Mouse (Mus musculus) thymus, postnatal 10 days (tissue): ENCODE data around the gene Rnasel.
"Not testable (repeated sequence)": the region's sequence is repeated elsewhere in the genome, so short reads cannot be mapped to it uniquely, and the experiment has no call there.

ENCODE experiments used
- DNase-seq, 2 experiments: peaks; one replicate each; pipeline ENCODE4 v3.0.0; 2021; ENCODE audit warnings: low spot score in 2 of 2

Gene Rnasel

DNA sequence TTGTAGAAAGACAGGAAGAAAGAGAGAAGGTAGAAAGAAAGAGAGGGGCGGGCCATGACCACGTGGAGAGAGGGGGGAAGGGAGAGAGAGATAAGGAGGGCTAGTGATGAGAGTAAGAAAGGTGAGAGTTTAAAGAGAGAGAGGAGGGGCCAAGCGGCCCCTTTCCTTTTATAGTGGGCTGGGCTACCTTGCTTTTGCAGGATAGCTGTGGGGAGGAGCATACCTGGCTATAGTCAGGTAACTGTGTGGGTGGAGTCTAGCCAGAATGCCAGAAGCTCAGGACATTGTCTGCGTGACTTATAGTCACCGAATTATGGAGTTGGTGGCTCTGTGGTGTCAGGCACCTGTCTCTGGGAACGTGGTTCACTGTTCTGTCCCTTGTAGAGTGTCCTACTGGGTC lies 20.3 kb downstream of the Rnasel start:
- DNase-seq: not testable (repeated sequence)

DNA sequence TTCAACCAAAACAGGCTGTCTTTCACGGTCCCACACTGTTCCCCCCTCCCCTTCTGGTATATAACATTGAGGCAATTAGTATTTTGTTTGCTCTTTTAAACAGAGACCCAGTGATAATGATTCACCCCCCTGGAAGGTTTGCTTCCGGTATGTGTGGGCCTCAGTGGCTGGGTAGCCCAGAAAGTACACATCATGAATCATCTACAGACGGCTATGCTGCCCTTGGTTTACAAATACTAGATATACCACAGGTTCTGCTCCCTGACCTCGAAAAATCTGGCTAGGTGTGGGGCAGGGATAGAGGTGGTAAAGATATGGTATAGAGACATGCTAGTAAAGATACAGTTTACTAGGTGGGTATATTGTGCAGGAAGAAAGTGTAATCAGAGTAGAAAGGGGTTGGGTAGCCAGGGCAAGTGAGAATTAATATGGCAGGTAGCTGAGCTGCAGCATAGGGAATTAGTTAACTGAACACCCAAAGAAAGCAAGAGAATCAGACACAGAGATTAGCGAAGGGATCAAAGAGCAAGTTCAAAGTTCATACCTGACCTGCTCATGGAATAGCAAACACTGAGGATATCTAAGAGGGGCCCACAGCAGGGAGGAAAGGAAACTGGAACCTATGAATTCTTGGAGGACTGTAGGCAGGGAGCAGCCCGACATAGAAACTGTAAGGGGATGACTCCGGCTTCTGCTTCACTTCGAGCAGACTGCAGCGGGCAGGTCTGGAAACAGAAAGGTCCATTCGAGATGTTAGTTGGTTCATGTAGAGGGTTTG lies 21.0 kb downstream of the Rnasel start:
- no peak for DNase-seq

DNA sequence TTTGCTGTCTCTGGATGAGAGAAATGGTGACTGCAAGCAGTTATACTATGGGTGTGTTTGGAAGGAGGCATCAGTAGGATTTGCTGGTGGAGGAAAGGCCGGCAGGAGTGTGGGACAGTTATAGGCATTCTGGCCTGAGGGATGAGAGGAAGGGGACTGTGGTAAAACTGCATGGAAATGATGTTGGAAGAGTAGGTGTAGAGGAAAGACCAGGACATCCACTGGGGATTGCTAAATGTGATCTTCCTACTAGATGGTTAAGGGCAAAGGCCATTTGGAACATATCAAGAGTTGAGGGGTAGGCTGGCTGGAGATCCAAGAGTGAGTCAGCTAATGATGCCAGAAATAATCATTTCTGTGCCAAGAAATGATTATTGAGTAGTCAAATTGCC lies 21.5 kb downstream of the Rnasel start:
- no peak for DNase-seq

DNA sequence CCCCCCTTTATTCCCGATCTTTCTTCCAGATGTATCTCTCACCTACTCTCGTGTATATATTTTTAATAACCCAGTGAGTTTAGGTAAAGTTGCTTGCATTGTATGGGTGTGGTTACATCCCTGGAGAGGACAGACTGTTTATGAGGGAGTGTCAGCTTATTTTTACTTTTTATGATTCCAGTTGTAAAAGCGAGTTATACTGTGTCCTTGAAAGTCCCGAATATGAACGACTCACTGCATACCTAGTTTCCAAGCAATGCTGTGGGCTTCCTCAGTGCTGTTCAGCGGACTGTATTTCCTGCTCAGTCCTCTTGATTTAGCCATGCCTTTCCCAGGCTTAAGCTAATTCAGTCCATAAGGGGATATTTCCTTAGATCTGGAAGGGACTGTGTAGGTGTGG lies 25.9 kb downstream of the Rnasel start:
- DNase-seq: no peak

DNA sequence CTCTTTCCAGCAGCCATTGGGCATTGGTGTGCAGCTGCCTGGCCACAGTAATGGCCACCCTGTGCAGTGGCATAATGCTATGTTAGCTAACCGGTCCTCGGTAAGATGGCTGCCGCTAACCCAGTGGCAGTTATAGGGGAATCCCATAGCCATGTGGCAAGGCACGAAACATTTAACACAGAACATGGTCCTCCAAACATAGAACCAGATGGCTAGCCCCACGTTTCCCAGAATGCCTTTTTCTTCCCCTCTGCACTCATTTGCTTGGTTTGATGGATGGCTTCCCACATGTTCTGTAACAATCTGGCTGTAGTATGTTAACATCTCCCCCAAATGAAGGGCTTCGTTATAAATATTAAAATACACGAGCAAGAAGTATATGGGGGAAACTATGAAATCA lies 27.0 kb downstream of the Rnasel start:
- DNase-seq: no peak

DNA sequence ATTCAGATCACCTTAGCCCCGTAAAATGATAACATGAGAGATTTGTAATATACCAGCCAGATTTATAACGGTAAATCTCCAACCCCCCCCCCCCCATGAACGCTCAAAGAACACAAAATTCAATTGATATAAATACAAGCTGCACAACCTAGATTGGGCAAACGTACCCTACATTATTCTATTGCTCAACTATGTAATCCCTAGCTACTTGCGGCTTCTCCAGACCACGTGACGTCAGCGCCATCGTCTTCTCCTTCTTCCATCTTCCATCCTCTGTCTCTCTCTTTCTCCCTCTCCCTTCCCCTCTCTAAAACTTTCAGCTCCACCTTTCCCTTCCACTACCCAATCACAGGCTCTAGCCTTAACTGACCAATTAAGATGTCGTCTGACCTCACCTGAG lies 29.0 kb downstream of the Rnasel start:
- DNase-seq: no peak

DNA sequence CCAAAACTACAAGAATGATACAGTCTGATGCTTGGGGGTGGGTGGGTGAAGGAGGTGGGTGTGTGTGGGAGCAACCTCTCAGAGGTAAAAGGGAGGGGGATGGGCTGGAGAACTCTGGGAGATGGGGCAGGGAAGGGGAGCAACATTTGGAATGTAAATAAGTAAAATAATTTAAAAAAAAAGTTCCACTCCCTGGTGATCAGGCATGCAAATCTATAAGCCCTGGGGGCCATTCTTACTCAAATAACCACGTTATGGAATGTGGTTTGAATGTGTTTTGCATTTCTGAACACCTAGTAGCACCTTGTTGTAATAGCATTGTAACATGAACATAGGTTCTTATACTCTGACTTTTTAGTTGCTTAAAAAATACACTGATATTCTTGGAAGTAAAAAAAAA lies 34.1 kb downstream of the Rnasel start:
- DNase-seq: no peak

DNA sequence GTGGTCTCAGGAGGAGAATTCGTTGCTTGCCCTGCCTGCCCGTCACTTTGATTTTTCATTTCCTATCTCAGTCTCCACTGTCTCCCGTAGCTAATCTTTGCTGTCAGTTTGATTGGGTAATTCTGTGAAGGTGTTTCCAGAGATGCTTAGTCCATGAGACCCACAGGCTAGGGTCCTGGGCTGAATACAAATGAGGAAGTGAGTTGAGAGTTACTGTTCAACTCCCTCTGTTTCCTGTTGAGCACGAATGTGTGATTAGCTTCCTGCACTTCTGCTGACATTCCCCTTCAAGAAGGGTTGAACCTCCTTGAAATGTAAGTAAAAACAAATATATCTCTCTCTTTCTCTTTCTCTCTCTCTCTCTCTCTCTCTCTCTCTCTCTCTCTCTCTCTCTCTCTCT lies 36.4 kb downstream of the Rnasel start:
- DNase-seq: no peak

DNA sequence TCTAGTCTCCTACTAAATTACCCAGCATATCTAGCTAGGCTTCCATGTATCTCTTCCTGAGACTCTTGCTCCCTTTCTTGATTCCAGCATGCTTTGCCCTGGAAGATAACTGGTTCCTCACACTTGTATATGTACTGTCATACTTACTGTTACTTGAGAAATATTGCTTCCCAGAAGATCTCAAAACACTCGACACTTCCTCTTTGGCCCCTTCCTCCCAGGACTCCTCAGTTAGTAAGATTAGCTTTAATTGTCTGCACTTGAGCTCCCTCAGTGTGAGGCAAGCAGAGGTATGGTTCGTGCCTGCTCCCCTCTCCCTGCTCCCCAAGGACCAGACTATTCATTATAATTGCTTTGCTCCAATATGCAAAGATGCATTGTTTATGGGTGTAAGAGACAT lies 41.5 kb downstream of the Rnasel start:
- DNase-seq: no peak

DNA sequence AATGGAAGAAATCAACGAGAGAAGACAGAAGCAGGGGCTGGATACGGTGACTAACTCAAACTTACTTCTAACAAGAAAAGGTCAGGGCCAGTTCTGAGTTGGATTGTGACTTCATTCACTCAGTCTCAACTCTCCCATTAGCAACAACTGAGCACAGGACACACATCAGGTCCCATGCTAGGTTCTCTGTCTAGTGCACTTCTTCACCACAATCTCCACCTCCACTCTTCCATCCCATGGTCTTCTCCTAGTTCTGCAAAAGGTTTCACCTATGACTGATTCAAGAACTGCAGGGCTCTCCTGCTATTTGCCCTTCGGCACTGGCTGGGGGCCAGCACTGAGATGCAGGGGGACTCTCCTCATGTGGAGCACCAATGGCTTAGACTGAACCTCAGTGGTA lies 45.0 kb downstream of the Rnasel start:
- no peak for DNase-seq

DNA sequence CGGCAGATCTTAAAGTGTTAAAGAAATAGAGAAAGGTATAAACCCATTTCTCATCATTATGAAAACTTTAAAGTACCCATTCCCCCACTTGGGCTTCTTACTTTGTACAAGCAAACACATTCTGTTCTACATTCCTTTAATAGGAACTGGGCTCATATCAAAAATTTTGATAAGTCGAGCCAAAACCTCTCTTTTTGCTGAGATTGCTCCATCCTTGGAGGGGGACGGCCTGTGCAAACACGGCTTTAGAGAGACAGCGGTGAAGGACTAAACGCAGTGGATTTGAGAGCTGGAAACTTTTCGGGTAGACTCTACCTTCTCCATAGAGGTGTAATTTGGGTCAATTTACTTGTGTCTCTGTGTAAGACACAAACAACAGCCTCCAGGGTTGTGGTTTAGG lies 53.5 kb downstream of the Rnasel start:
- no peak for DNase-seq

DNA sequence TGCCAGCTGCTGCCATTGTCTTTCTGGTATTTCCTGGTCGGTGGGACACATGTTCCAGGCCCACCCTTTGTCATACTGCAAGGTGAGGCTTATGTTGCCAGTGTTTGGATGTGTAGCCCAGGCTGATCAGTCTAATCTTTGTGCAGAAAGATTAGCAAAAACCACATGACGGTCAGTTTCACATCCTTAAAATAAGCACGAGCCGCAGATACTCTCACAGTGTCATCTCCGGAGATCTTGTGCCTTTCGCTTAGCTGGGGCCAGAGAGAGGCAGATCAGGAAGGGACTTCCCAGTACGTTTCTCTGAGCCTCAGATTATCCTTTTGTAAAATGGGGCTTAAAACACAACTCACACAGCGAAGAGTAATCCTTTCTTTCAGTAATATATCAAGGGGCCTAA lies 54.3 kb downstream of the Rnasel start:
- no peak for DNase-seq

DNA sequence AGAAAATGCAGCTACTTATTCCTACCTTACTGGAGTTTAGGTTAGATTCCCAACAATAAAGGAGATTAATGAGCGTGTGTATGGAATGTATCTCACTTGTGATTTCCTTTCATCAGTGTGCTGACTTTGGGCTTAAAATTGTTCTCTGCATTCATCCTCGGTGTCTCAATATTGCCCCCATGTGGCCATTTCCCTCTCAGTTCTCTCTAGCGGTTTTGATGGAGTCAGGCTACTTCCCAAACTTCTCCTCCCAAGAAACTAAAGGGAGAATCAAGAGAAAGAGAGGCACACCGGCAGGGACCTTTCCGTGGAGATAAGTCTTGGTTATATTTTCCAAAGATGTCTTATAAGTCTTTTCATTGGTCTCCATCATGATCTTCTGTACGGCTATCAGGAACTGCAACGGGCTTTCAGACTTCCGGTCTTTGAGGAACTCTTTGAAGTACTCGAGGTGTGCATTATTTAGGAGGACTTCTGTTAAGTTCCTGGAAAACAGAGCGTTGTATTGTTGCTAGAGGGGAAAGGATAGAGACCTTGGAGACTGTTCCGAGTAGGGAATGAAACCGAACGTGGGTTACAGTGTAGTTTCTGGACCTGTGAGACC lies 58.3 kb downstream of the Rnasel start:
- peak; percentile 36 to 76 for DNase-seq
